Mouse (Mus musculus) ovary, postnatal 14 days (tissue): ENCODE results near the gene Pik3cb.

Source experiments
- DNase-seq: peaks from one replicate; pipeline ENCODE4 v3.0.0; 2022; ENCODE audit warnings: low spot score

The Pik3cb gene

DNA sequence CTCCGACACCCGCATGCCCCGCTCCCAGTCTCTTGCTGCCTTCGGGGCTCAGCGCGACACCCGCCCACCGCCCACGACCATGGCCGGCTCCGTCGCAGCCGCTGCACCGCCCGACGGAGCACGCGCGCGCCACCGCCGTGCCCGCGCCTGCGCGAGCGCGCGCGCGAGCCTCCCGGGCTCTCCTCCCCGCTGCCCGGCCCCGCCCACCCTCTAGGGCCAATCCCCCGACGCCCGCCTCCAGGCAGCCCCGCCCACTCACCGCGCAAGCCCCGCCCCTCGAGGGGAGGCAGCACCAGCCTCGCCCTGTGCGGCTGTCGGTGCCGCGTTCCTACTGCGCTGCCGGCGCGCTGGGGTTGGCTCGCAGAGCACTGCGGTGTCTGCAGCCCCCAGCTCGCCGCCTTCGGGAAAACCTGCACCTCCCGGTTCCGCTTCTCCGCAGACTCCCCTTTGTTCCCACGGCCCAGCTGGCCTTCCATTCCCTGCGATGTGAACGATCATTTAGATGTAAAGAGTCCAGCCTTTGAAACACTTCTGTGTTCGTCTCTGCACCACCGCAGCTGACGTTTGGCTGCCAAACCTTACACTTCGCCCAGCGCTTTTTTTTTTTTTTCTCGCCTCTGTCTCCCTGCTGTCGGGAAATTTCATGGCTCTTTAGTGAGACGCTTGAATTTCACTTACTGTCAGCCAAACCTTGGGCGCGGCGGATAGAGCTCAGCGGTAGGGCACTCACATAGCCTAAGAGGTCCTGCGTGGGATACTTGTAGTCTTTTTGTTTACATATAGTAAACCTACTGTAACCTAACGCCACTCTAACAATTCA, at the start of gene Pik3cb:
Pik3cb (minus strand) TSS at position 559 of the 820 bp plus-strand sequence.
- DNase-seq, result peak; percentile 98

GRCm38 (mm10) chr9:99183043-99183670, 42.7 kb upstream of the Pik3cb start:
- no peak for DNase-seq

DNA sequence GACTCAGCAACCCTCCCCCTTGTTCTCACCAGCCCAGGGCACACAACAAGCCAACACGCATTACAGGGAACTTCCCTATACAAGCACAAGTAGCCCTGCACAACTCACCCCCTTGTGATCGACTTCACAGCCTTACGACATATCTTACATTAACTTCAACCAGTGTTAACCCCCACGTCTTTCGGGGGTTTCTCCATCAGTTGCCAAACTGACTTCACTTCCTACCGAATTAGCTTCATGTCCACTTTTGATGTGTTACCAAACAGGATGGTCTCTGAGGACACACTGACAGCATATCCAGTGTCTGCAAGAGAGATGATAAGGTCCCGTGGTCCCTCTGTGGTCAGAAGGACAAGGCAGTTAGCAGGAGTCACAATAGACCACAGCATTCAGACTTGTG, 41.7 kb upstream of the Pik3cb start:
- DNase-seq, result no peak

DNA sequence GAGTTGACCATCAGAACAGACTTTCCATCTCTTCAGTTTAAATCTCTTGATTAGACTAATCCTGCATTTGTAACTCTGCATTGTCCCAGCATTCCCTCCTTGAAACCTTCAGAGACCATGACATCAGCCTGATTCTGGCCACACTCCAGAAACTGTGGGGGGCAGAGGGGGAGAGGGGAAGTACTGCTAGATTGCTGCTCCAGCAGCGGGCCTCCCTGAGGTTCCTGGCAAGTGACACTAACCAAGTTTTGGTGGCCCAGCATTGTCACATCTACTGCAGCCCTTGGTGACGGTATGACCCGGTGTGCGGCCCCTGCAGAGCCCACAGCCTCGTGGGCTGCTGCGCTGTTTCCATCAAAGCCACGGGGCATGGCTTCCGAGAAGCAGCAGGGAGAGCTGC, 39.9 kb upstream of the Pik3cb start:
- no peak for DNase-seq

DNA sequence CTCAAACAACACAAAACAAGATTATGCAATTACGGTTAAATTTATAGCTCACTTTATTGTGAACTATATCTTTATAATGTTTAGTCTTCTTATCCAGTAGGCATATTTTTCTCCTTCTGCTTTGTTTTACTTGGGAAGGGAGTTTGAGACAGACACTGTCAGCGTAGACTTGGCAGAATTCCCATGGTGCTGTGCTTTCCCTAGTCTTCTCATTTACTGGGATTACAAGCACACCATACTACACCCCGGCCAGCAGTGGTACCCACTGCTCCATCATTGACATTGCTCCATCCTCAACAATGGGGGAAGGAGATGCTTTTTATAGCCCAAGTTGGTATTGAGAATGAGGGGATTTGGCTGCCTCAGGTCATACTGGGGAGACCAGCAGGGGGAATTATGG, 38.3 kb upstream of the Pik3cb start:
- DNase-seq, result no peak

DNA sequence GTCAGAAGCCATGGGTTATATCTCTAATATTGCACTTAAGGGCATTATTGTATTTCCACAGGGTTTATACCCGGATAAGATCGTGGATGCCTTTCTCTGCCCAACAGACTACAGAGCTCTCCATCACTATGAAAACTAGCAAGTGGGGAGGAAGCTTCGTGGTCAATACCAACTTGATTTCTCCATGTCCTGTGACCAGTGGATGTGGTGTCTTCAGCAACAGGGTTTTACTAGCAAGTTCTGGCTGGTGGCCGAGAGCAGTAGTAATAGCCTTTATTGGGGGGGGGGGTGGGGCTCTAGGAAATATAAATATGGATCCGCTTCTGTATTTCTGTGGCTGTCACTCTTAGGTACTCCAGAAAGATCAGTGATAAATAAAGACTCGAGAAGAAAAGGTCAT, 35.4 kb upstream of the Pik3cb start:
- DNase-seq, result no peak

DNA sequence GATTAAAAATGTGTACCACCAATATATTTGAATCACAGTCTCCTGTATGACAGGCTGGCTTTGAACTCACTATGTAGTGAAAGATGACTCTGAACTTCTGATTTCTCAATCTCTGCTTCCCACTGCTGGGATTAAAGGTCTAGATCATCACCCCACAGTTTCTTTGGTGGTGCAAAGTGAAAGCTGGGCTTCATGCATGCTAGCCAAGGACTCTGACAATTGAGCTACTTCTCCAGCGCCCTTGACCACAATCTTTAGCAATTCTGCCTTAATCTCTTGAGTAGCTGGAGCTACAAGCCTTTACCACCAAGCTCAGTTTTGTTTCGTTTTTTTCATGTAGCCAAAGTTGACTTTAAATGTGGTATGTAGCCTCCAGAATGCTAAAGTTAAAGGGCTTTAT, 32.4 kb upstream of the Pik3cb start:
- no peak for DNase-seq

- DNase-seq, result no peak
Measured at GRCm38 (mm10) chr9:99171186-99171585, 30.8 kb upstream of the Pik3cb start.

- DNase-seq, result no peak
Measured at GRCm38 (mm10) chr9:99169029-99169428, 28.6 kb upstream of the Pik3cb start.

- DNase-seq, result no peak
Measured at GRCm38 (mm10) chr9:99166946-99167345, 26.5 kb upstream of the Pik3cb start.

DNA sequence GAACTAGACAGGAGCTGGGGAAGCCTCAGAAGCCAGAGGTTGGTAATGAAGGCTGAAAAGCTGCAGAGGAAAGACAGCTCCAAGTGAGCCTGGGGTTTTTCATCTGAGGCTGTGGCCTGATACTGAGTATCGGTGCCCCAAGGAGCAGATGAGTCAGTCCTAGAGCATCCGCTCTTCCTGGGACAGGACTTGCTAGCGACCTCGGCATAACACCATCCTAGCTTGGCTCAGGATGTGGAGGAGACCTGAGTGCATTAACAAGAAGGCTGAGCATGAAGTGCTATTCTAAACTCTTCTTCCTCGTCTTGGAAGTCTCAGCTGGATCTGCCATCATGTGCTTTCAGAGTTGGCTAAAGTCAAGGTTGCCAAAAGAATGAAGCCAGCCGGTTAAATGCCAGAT, 25.5 kb upstream of the Pik3cb start:
- DNase-seq, result no peak

DNA sequence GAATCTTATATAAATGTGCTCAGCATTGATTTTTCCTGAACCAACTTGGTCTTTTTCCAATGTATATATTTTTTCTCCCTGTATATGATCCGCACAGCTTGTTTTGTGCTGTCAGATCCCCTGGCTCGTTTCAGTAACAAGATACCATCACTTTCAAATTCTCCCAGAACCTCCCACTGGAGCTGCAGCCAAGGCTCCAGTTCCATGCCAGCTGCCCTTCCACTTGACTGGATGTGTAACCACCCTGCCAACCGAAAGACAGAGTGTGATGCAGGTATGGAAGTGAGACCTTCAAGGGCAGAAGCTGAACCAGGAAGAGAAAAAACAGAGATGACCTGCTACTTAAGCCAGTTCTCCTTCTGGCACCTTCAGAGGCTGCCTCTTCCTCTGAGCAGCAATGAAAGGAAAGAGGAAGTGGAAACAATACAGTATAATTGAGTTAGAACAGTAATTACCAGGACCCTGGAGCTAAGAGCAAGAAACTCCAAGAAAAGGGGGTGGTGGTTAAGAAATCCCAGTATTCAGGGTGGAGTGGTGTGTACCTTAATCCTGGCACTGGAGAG, 24.3 kb upstream of the Pik3cb start:
- peak; percentile 21 for DNase-seq

GRCm38 (mm10) chr9:99164148-99164503, 23.7 kb upstream of the Pik3cb start:
- no peak for DNase-seq

- no peak for DNase-seq
Measured at GRCm38 (mm10) chr9:99163420-99164147, 23.2 kb upstream of the Pik3cb start.

DNA sequence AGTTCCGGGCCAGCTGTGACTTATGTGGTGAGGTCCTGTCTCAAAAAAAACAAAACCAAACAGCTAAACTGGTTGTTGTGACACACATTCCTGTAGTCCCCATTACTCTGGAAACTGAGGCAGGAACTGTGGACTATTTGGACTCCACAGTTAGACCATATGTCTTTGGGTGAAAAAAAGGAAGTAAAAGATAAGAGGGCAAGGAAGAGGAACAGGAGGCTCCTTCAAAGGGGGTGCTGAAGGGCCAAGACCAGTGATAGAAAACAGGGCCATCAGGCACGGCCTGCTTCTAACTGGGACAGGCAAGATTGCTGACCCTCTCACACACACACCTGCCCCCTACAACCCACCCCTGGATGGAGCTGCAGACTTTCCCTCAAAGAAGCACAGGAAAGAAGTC, 22.4 kb upstream of the Pik3cb start:
- DNase-seq, result no peak

- DNase-seq, result no peak
Measured at GRCm38 (mm10) chr9:99160780-99161179, 20.4 kb upstream of the Pik3cb start.

GRCm38 (mm10) chr9:99159932-99160331, 19.5 kb upstream of the Pik3cb start:
- DNase-seq, result no peak

GRCm38 (mm10) chr9:99158708-99159107, 18.3 kb upstream of the Pik3cb start:
- no peak for DNase-seq

GRCm38 (mm10) chr9:99158203-99158632, 17.8 kb upstream of the Pik3cb start:
- no peak for DNase-seq

GRCm38 (mm10) chr9:99153655-99154054, 13.2 kb upstream of the Pik3cb start:
- DNase-seq, result peak; percentile 28

DNA sequence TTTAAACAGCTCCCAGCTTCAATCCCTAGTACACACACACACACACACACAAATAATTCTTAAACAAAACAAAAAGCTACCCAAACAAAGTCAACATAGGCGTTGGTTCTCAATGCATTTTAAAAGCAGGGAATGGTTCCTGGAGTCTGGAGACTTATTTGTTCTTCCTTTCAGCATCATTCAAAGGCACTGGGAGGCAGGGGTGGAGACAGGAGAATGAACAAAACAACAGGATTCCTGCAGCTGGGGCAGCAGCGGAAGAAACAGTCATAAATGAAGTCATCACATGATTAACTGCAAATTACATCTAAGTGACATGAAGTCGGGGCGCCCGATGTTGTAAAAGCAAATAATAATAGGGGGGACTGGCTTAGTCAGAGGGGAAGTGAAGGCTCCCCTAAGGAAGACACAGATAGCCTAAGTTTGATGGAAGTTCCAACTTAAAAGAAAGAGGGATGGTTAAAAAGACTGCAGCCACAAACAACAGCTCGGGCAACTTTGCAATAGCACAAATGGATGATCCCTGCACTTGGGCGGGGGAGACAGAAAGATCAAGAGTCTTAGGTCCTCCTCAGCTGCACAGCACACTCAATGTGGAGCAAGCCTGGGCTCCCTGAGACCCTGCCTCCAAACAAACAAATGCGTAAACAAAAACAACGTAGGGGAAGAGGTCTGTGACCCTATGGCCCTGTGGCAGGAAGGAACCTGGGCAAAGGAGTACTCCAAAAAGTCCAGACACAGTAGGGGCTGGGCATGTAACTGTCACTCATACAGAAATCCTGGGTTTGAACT, 12.5 kb upstream of the Pik3cb start:
- no peak for DNase-seq
